Mouse (Mus musculus): ENCODE results near the gene Akap1. TPM values are rescaled to one million over a fixed set of nuclear protein-coding genes. Genes with fewer than 3 reads are reported as not detected.

The Akap1 gene
- polyA plus RNA-seq, 1 experiment: 56.3 TPM

GRCm38 (mm10) chr11:88782531-88782930, 81.9 kb downstream of the Akap1 start:
- no peak for DNase-seq (ENCODE audit: low read depth)

Other genes starting within 250 kb of the Akap1 start
- 36.4 and 49.8 TPM in 2 replicates for gene Msi2, start 146.1 kb downstream of the Akap1 start, polyA plus RNA-seq (2012; rRNA removed)
- gene Scpep1, start 90.9 kb upstream of the Akap1 start, polyA plus RNA-seq (2012; rRNA removed): 20.7 and 25.7 TPM in 2 replicates
- 3.6 and 4.6 TPM in 2 replicates for gene Elobl, start 102.3 kb upstream of the Akap1 start, polyA plus RNA-seq (2012; rRNA removed)
- gene Coil, start 105.7 kb upstream of the Akap1 start, polyA plus RNA-seq (2012; rRNA removed): 3.9 and 4.7 TPM in 2 replicates
- 14.0 and 22.2 TPM in 2 replicates for gene Trim25, start 134.8 kb upstream of the Akap1 start, polyA plus RNA-seq (2012; rRNA removed)
- gene Dgke, start 202.3 kb upstream of the Akap1 start, polyA plus RNA-seq (2012; rRNA removed): 6.6 and 7.3 TPM in 2 replicates
- 1.8 and 4.7 TPM in 2 replicates for gene Gm525, start 209.3 kb upstream of the Akap1 start, polyA plus RNA-seq (2012; rRNA removed)